Mouse (Mus musculus): ENCODE measurements around the gene Clstn1.

Gene Clstn1

GRCm38 (mm10) chr4:149567432-149568026, 18.7 kb upstream of the Clstn1 start:
- ATAC-seq (ENCODE audit: low TSS enrichment) = no peak

GRCm38 (mm10) chr4:149568622-149569021, 17.6 kb upstream of the Clstn1 start:
- ATAC-seq (ENCODE audit: low TSS enrichment) = no peak

- peak; percentile 77 for ATAC-seq (ENCODE audit: low TSS enrichment)
Measured at GRCm38 (mm10) chr4:149569781-149570497, 16.3 kb upstream of the Clstn1 start.

GRCm38 (mm10) chr4:149570498-149570863, 15.8 kb upstream of the Clstn1 start:
- ATAC-seq (ENCODE audit: low TSS enrichment) = no peak

- no peak for ATAC-seq (ENCODE audit: low TSS enrichment)
Measured at GRCm38 (mm10) chr4:149571209-149571608, 15.1 kb upstream of the Clstn1 start.

GRCm38 (mm10) chr4:149571651-149572149, 14.6 kb upstream of the Clstn1 start:
- ATAC-seq (ENCODE audit: low TSS enrichment) = no peak

- 0 out of 2 replicates have a peak, but pooled peaks have one; percentile 17 for ATAC-seq (ENCODE audit: low TSS enrichment)
Measured at GRCm38 (mm10) chr4:149572446-149572845, 13.8 kb upstream of the Clstn1 start.

GRCm38 (mm10) chr4:149572851-149573250, 13.4 kb upstream of the Clstn1 start:
- ATAC-seq (ENCODE audit: low TSS enrichment) = no peak

- no peak for ATAC-seq (ENCODE audit: low TSS enrichment)
Measured at GRCm38 (mm10) chr4:149574391-149574821, 11.9 kb upstream of the Clstn1 start.

- ATAC-seq (ENCODE audit: low TSS enrichment) = no peak
Measured at GRCm38 (mm10) chr4:149576061-149576460, 10.2 kb upstream of the Clstn1 start.

GRCm38 (mm10) chr4:149576993-149577548, 9.2 kb upstream of the Clstn1 start:
- no peak for ATAC-seq (ENCODE audit: low TSS enrichment)

GRCm38 (mm10) chr4:149578085-149578681, 8.1 kb upstream of the Clstn1 start:
- ATAC-seq (ENCODE audit: low TSS enrichment) = peak; percentile 68

- ATAC-seq (ENCODE audit: low TSS enrichment) = peak; percentile 46; the same call in 1 of the 2 replicates
Measured at GRCm38 (mm10) chr4:149578831-149579230, 7.4 kb upstream of the Clstn1 start.

- no peak for ATAC-seq (ENCODE audit: low TSS enrichment)
Measured at GRCm38 (mm10) chr4:149585236-149585635, 1.0 kb upstream of the Clstn1 start.

GRCm38 (mm10) chr4:149586783-149587595, 721 bp downstream of the Clstn1 start:
- peak; percentile 36; the same call in 1 of the 2 replicates for ATAC-seq (ENCODE audit: low TSS enrichment)

GRCm38 (mm10) chr4:149587596-149588168, 1.4 kb downstream of the Clstn1 start:
- peak; percentile 62 for ATAC-seq (ENCODE audit: low TSS enrichment)

- no peak for ATAC-seq (ENCODE audit: low TSS enrichment)
Measured at GRCm38 (mm10) chr4:149590200-149590599, 3.9 kb downstream of the Clstn1 start.

GRCm38 (mm10) chr4:149591486-149591885, 5.2 kb downstream of the Clstn1 start:
- no peak for ATAC-seq (ENCODE audit: low TSS enrichment)

GRCm38 (mm10) chr4:149594913-149595581, 8.8 kb downstream of the Clstn1 start:
- ATAC-seq (ENCODE audit: low TSS enrichment) = no peak

GRCm38 (mm10) chr4:149597641-149598208, 11.5 kb downstream of the Clstn1 start:
- ATAC-seq (ENCODE audit: low TSS enrichment) = no peak
